Mouse (Mus musculus) neural tube, embryonic 12.5 days (tissue): ENCODE results near the gene Kcnma1. TPM values are rescaled to one million over a fixed set of nuclear protein-coding genes. Genes with fewer than 3 reads are reported as not detected.

Source experiments
- ATAC-seq: fragments of 200-750 bp; cut with Nextera tagmentation; 2 replicates; pipeline ENCODE4 v1.8.0; 2017; ENCODE audit warnings: low read depth, mild to moderate bottlenecking, moderate TSS enrichment, moderate library complexity; ENCODE audit not compliant: low FRiP score
- H3K27ac ChIP-seq: fragments of 300-500 bp; sonication (generic); 2 replicates; pipeline ENCODE4 v1.5.1; 2016
- H3K27me3 ChIP-seq: fragments of 300-500 bp; sonication (generic); replicated peaks from 2 replicates; pipeline ENCODE4 v1.6.1; 2016; ENCODE audit warnings: mild to moderate bottlenecking
- H3K36me3 ChIP-seq: fragments of 300-500 bp; sonication (generic); 2 replicates; pipeline ENCODE4 v1.6.1; 2016; ENCODE audit warnings: mild to moderate bottlenecking
- H3K4me1 ChIP-seq: fragments of 300-500 bp; sonication (generic); 2 replicates; pipeline ENCODE4 v1.6.1; 2016
- H3K4me2 ChIP-seq: fragments of 300-500 bp; sonication (generic); replicated peaks from 2 replicates; pipeline ENCODE4 v1.6.1; 2016; ENCODE audit warnings: mild to moderate bottlenecking
- H3K4me3 ChIP-seq: fragments of 300-500 bp; sonication (generic); 2 replicates; pipeline ENCODE4 v1.5.1; 2016
- H3K9ac ChIP-seq: fragments of 300-500 bp; sonication (generic); 2 replicates; pipeline ENCODE4 v1.6.1; 2016; ENCODE audit warnings: mild to moderate bottlenecking
- H3K9me3 ChIP-seq: fragments of 300-500 bp; sonication (generic); 2 replicates; pipeline ENCODE4 v1.6.1; 2016; ENCODE audit warnings: mild to moderate bottlenecking
- WGBS: fragments of 180-500 bp; shearing (Covaris S2); methylation state at CpG from one replicate; pipeline ENCODE4 v1.1.7; 2016; 5-methylcytosine and 5-hydroxymethylcytosine counted together
- polyA plus RNA-seq: library from polyadenylated mRNA; unstranded; fragments of >200 nt; fragmentation: Nextera tagmentation; extraction: Ambion mirVana; gene quantifications from 2 replicates; pipeline ENCODE4 v1.2.1, GENCODE M21; 2016

The Kcnma1 gene
- polyA plus RNA-seq, 1 experiment from 2014 or later, result 6.5 TPM

DNA sequence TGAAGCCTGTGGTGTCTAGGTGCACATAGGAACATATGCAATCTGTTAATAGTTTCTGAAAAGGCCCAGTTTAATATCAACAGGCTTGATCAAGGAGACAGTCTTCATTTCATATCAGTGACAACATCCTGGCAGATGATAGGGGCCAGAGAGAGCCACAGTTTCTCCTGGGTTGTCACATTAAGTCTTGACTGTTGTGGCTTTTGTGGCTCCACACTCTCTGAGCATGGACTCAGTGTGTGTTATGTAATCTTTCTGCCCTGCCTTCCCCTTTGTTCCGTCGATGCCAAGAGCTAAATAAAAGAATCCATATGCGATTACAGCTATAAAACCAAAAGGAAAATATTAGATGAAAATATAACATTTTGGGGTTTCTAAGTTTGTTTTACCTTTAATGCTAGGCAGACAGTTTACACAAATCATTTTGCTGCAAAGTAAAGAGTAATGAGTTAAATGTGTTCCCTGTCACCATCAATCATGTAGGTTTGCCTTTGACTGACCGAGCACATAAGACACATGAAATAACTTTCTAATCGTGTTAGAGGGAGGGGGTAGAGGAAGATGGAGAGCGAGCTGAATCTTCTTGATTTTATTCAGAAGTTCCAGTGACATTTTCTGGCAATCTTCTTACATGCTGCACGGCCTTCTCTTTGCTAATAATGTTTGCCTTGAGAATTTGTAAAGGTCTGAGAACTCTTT is 528.3 kb downstream of the Kcnma1 start:
- Histone ChIP-seq H3K27me3 (no peaks in the 10 kb centered on the region), H3K4me3 (no peak overlapping the region), H3K27ac (no peak overlapping the region), H3K36me3 (no peaks in the 10 kb centered on the region), H3K4me1 (no peaks in the 10 kb centered on the region), H3K9me3 (no peaks in the 10 kb centered on the region), H3K4me2 (no peak overlapping the region), H3K9ac (no peak overlapping the region)
- WGBS, result 82% methylated on average over 7 of the region's 7 CpGs
- no peak for ATAC-seq

DNA sequence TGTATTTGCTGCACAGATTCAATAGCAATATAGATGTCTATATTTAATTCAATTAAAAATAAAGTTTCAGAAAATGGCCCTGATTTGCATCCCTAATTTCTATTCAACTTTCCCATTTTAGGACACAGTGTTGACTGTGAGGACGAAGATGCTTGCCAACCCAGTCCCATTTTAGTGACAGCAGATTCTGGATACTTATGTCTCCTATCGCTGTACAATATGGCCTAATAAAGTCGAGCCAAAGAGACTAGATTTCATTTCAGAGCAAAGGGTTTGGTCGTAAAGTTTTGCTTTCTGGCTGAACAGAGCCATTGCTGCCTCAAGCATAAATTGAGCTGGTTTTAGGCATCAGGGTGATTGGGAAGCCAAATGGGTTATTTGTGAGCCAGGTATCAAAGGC is 539.2 kb downstream of the Kcnma1 start:
- H3K4me1 ChIP-seq, result no peaks in the 10 kb centered on the region
- H3K9me3 ChIP-seq, result no peaks in the 10 kb centered on the region
- no peak overlapping the region for H3K4me3 ChIP-seq
- 86% methylated on average over 4 of the region's 4 CpGs for WGBS
- no peaks in the 10 kb centered on the region for H3K27me3 ChIP-seq
- ATAC-seq, result no peak
- H3K36me3 ChIP-seq, result no peaks in the 10 kb centered on the region
- no peak overlapping the region for H3K4me2 ChIP-seq
- H3K9ac ChIP-seq, result no peak overlapping the region
- no peak overlapping the region for H3K27ac ChIP-seq

DNA sequence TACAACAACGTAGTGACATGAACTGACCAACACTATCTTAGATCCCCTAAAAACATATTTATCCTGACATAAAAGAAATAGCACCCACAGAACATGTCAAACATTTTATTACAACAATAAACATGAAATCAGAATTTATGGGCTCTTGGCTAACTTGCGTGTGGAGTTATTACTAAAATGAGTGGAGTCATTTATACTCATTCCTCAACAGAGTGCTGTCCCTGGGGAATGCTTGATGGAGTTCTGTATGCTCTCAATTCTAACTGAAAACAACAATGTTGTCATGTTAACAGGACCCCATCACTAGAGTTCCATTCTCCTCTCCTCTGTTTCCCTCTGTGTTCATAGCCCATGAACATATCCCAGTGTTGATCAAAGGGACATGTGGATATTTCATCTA is 544.2 kb downstream of the Kcnma1 start:
- Histone ChIP-seq H3K27ac (no peak overlapping the region), H3K4me1 (no peaks in the 10 kb centered on the region), H3K36me3 (no peaks in the 10 kb centered on the region), H3K4me3 (no peak overlapping the region), H3K9me3 (no peaks in the 10 kb centered on the region), H3K9ac (no peak overlapping the region), H3K27me3 (no peaks in the 10 kb centered on the region), H3K4me2 (no peak overlapping the region)
- ATAC-seq, result no peak
- WGBS, result 88% methylated on average over 2 of the region's 2 CpGs

DNA sequence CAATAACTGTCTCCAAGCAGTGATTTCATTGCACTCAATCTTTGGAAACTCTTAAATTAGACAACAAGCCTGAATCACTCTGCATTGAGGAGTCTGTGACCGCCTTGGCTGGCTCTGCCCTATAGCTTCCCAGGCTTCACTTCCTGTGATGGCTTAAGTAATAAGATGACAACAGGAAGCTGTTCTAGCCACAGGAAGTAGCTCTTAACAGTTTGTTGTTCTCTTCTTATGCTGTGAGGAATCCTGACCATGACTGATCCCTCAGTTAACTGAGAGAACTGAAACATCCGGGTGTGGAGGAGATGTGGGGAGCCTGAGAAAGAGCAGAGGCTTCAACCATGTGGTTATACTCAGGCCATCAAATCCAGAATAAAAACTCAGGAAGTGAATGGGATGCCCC is 549.2 kb downstream of the Kcnma1 start:
- no peaks in the 10 kb centered on the region for H3K4me1 ChIP-seq
- H3K4me3 ChIP-seq, result no peak overlapping the region
- WGBS, result 86% methylated on average over 2 of the region's 2 CpGs
- H3K4me2 ChIP-seq, result no peak overlapping the region
- no peak overlapping the region for H3K9ac ChIP-seq
- H3K27me3 ChIP-seq, result no peaks in the 10 kb centered on the region
- no peak overlapping the region for H3K27ac ChIP-seq
- H3K9me3 ChIP-seq, result no peaks in the 10 kb centered on the region
- no peaks in the 10 kb centered on the region for H3K36me3 ChIP-seq
- ATAC-seq, result no peak

DNA sequence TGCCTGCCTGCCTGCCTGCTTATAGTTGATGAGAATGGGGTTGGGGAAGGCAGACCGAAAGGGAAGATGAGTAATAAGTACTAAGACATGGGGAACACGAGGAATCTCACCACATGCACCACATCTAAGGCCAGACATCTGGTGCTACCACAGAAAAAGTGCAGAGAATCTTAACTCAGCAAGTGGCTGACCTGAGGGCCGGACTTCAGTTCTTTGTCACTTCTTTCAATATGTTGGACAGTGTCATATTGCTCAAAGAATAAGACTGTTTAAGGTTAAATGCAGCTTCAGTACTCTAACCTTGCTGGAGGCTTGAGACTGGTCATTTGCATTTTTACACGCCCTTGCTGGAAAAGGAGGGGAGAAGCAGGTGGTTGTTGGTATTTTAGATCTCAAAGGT is 555.7 kb downstream of the Kcnma1 start:
- WGBS, result 62% methylated on average over 4 of the region's 4 CpGs
- no peaks in the 10 kb centered on the region for H3K36me3 ChIP-seq
- no peaks in the 10 kb centered on the region for H3K9me3 ChIP-seq
- ATAC-seq, result no peak
- H3K4me2 ChIP-seq, result no peak overlapping the region
- H3K4me1 ChIP-seq, result peaks cover 10% of the 10 kb centered on the region
- no peak overlapping the region for H3K9ac ChIP-seq
- H3K27ac ChIP-seq, result no peak overlapping the region
- no peak overlapping the region for H3K4me3 ChIP-seq
- H3K27me3 ChIP-seq, result no peaks in the 10 kb centered on the region

DNA sequence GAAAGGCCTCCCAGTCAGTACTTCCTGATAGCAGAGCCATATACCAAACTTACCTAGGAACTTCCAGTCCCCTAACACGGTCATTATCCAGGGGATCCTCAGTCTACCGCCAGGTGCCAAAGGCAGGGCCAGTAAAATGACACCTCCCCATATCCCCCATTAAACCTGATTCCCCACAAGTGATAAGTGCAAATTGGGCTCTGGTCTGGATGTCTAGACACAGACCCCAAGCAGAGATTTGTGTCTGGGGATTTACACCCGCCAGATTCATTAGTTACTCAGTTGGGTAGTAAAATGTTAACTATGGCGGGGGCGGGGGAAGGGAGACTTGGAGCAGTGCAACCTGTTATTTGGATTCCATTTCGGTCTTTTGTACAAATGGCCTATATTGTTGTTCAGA is 562.6 kb downstream of the Kcnma1 start:
- Histone ChIP-seq H3K27ac (no peak overlapping the region), H3K9ac (no peak overlapping the region), H3K4me2 (no peak overlapping the region), H3K4me1 (peaks cover 10% of the 10 kb centered on the region), H3K9me3 (no peaks in the 10 kb centered on the region), H3K27me3 (no peaks in the 10 kb centered on the region), H3K36me3 (no peaks in the 10 kb centered on the region), H3K4me3 (no peak overlapping the region)
- 43% methylated on average over 6 of the region's 6 CpGs for WGBS
- no peak for ATAC-seq

DNA sequence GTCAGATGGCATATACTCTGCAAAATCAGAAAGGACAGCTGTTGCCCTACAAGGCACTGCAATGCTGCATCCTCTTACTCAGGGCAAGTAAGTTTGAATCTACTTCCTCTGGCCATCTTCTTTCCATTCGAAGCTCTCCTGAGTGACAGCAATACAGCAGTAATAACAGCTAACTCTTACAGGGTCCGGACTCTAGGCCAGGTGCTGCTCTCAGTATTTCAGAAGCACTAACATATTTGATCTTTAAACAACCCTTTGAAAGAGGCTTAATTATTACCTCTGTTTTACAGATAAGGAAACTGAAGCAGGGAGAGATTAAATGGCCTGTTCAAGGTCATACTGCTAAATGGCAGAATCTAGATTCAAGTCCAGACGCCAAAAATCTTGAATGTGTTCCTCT is 576.8 kb downstream of the Kcnma1 start:
- no peaks in the 10 kb centered on the region for H3K36me3 ChIP-seq
- no peak overlapping the region for H3K4me3 ChIP-seq
- H3K27ac ChIP-seq, result no peak overlapping the region
- H3K9me3 ChIP-seq, result no peaks in the 10 kb centered on the region
- H3K4me1 ChIP-seq, result no peaks in the 10 kb centered on the region
- H3K4me2 ChIP-seq, result no peak overlapping the region
- ATAC-seq, result no peak
- no peak overlapping the region for H3K9ac ChIP-seq
- WGBS, result 81% methylated on average over 3 of the region's 3 CpGs
- H3K27me3 ChIP-seq, result no peaks in the 10 kb centered on the region

DNA sequence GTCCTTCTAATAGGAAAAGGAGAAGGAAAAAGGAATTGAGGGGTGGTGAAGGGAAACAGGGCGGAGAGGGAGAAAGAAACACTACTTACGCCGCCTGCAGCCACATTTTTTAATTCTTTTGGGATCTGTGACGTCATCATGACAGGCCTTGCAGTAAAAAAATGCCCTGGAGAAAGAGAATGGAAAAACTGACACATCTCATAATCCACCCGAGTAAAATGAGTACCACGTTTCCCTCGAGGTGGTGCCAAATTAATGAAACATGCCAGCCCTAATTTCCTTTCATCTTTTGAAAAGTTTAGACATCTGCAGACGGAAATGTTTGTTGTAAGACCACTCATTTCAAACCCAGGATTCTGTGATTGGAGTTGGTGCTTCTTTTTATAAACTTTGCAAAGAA is 578.4 kb downstream of the Kcnma1 start:
- WGBS, result 79% methylated on average over 8 of the region's 8 CpGs
- Histone ChIP-seq H3K4me1 (no peaks in the 10 kb centered on the region), H3K9me3 (no peaks in the 10 kb centered on the region), H3K27me3 (no peaks in the 10 kb centered on the region), H3K27ac (no peak overlapping the region), H3K4me3 (no peak overlapping the region), H3K4me2 (no peak overlapping the region), H3K36me3 (no peaks in the 10 kb centered on the region), H3K9ac (no peak overlapping the region)
- no peak for ATAC-seq

DNA sequence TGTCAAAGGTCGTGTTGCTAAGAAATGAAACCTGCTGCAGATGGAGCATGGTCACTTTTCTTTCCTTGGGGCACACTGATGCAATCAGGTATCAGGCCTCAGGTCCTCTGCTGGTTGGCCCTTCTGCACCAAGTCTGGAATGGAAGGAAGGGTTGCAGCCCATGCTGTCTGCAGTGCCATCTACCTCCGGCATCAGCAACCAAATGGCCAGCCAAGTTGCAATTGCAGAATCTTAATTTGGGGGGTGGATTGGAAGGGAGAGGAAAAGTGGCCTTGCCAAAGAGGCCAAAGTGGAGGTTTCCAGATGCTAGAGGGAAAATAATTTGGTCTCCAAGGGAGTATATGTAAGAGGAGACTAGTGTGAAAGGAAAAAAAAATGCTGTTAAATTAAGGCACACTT is 584.3 kb downstream of the Kcnma1 start:
- Histone ChIP-seq H3K36me3 (no peaks in the 10 kb centered on the region), H3K4me3 (no peak overlapping the region), H3K9ac (no peak overlapping the region), H3K27me3 (no peaks in the 10 kb centered on the region), H3K27ac (no peak overlapping the region), H3K9me3 (no peaks in the 10 kb centered on the region), H3K4me1 (no peaks in the 10 kb centered on the region), H3K4me2 (no peak overlapping the region)
- ATAC-seq, result no peak
- WGBS, result 70% methylated on average over 2 of the region's 2 CpGs

DNA sequence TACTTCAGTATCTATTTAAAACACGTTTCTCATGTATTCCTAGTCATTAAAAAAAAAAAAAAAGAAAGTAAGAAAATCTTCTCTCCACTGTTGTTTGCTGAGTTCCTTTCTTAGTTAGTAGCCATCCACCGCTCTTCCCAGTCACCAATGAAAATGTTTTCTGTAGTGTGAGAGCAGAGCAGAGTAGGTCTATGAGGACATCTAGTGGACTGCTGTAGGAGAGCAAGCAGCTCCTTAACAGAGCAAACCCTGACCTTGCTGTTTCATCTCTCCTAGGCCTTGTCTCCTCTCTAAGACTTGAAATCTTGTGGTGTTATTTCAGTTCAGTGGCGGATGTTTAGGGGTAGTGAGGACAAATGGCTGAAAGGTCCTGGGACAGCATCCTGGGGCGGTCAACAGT is 585.2 kb downstream of the Kcnma1 start:
- no peak overlapping the region for H3K4me2 ChIP-seq
- H3K9ac ChIP-seq, result no peak overlapping the region
- no peaks in the 10 kb centered on the region for H3K36me3 ChIP-seq
- WGBS, result 27% methylated on average over 4 of the region's 4 CpGs
- no peak overlapping the region for H3K4me3 ChIP-seq
- no peaks in the 10 kb centered on the region for H3K4me1 ChIP-seq
- H3K9me3 ChIP-seq, result no peaks in the 10 kb centered on the region
- ATAC-seq, result no peak
- H3K27ac ChIP-seq, result no peak overlapping the region
- H3K27me3 ChIP-seq, result no peaks in the 10 kb centered on the region

DNA sequence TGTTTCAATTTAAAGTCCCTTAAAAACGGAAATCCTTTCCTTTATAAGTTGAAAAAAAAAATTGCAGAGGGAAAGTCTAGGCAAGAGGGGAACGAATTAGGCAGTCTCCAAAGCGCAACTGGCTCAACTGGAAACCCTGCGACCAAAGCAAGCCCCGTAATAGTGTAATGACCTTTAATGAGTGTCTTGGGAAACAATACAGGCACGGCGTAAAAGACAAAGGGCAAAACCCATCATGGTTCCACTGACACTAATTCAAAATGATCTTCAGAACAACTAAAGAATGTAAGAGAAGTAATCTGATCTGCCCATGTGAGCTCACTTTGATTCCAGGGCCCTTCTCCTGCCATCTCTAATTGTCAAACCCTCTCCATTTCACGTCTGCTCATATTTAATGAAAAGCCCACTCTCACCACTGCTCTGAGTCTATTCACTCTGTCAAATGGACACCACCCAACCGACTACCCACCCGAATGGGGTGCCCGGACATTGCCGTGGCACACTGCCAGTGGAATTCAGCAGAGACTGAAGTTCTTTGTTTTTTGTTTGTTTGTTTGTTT is 591.7 kb downstream of the Kcnma1 start:
- no peak overlapping the region for H3K4me2 ChIP-seq
- no peaks in the 10 kb centered on the region for H3K9me3 ChIP-seq
- H3K27me3 ChIP-seq, result no peaks in the 10 kb centered on the region
- 41% methylated on average over 12 of the region's 12 CpGs for WGBS
- no peaks in the 10 kb centered on the region for H3K36me3 ChIP-seq
- H3K4me3 ChIP-seq, result no peak overlapping the region
- H3K4me1 ChIP-seq, result no peaks in the 10 kb centered on the region
- no peak for ATAC-seq
- H3K9ac ChIP-seq, result no peak overlapping the region
- no peak overlapping the region for H3K27ac ChIP-seq

DNA sequence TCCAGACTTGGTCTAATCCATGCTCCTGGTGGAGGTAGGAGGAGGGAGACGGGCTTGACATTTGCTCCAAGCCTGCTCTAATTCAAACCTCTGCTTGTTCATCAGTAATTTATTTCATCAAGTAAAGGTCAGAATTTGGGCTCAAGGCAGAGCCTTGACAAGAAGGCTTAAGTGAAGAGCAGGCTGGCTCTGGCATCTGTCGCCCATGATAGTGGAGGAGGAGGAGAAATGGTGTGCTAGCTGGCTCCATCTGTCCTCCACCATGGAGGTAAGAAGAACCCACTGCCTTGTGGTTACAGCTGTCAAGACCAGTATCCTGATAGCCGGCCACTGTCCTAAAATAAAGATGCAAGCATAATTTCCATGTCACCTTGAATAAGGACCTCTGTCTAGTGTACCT is 595.3 kb downstream of the Kcnma1 start:
- H3K9ac ChIP-seq, result no peak overlapping the region
- no peak overlapping the region for H3K4me2 ChIP-seq
- ATAC-seq, result no peak
- H3K27ac ChIP-seq, result no peak overlapping the region
- no peaks in the 10 kb centered on the region for H3K9me3 ChIP-seq
- no peaks in the 10 kb centered on the region for H3K4me1 ChIP-seq
- H3K4me3 ChIP-seq, result no peak overlapping the region
- 89% methylated on average over 3 of the region's 3 CpGs for WGBS
- H3K27me3 ChIP-seq, result no peaks in the 10 kb centered on the region
- H3K36me3 ChIP-seq, result no peaks in the 10 kb centered on the region

DNA sequence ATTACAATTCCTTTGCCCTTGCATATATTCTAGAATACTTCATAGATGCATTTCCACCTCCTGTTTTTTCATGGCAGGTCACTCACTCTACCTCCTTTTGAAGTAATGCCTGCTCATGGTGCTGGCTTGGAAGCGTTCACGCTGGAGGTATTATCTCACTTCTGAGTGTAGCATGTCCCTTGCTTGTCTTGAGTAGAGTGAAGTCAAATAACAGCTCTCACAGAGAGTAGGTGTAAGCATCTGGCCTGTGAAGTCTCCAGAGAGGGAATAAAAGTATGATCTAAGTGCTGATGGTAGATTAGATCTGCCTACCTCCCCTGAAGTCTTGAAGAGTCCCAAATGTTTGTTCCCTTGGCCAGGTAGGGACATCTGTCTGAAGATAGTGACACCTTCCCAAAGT is 607.2 kb downstream of the Kcnma1 start:
- 92% methylated on average over 2 of the region's 2 CpGs for WGBS
- Histone ChIP-seq H3K4me1 (no peaks in the 10 kb centered on the region), H3K36me3 (no peaks in the 10 kb centered on the region), H3K9ac (no peak overlapping the region), H3K4me3 (no peak overlapping the region), H3K27me3 (no peaks in the 10 kb centered on the region), H3K27ac (no peak overlapping the region), H3K4me2 (no peak overlapping the region), H3K9me3 (no peaks in the 10 kb centered on the region)
- no peak for ATAC-seq
